11 mouse cellular contexts compared by ENCODE assay signal in the genomic region with DNA sequence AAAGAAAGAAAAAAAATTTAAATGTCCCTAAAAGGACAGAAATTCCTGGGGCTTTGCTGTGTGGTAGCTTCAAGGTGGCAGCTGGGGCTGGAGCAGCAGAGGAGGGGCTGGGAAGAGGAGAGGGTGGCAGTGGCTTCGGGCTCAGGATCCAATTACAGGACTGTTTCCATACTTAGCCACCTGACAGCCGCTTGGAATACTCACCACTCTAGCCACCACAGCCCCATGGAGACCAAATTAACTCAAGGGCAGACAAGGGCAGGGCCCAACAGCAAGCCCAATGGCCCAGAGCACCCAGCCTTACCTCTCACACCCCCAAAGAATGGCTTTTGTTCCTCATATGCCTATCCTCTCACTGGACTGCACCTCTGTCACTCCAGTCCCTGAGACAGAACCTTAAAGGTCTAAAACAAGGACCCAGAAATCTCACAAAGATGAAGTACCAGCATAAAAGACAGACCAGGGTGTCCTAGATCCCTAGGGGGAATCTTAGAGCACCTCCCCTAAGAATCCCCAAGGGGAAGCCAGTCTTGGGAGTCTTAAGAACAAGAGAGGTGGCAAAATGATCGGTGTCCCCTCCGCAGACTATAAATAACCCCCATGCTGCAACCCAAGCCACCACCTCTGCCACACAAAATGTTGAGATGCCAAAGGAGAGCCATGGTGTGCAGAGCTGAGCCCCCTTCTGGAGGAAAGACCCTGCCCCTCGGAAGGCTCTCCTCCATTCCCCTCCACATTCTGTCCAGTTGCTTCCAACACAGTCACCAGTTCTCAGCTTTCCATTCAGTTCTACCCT. TPM values are rescaled to one million over a fixed set of nuclear protein-coding genes. Genes with fewer than 3 reads are reported as not detected.
DNase-seq lines count a peak whose midpoint lies in the region; ATAC-seq and TF ChIP-seq lines count a peak whose summit lies in the region.
"Had no signal": no experiment of that assay in that cellular context is flagged by ENCODE, and none has a peak within 500 bp of the region (broad histone marks: within the 10 kb centered on the region; RNA-seq: fewer than 3 reads in every experiment).

No protein-coding gene starts in this region.

- H3K36me3 ChIP-seq in lung, embryonic 16.5 days (ENCODE audit: control insufficient read depth, insufficient read depth, low read length) = no peaks in the 10 kb centered on the region
- no peaks in the 10 kb centered on the region for H3K36me3 ChIP-seq in heart, postnatal 0 days (replicated peaks; ENCODE audit: control insufficient read depth, insufficient read depth, low read length)
- H3K36me3 ChIP-seq in limb, embryonic 15.5 days = no peaks in the 10 kb centered on the region

- H3K27me3 ChIP-seq in lung, embryonic 16.5 days (ENCODE audit: control insufficient read depth, insufficient read depth, low read depth, low read length) = no peaks in the 10 kb centered on the region
- H3K27me3 ChIP-seq in heart, postnatal 0 days (ENCODE audit: control insufficient read depth, insufficient read depth, low read length) = no peaks in the 10 kb centered on the region
- H3K27me3 ChIP-seq in limb, embryonic 15.5 days = no peaks in the 10 kb centered on the region

- H3K4me2 ChIP-seq in lung, embryonic 16.5 days (ENCODE audit: low read depth, low read length) = no peak overlapping the region
- peak overlapping the region; percentile 70 for H3K4me2 ChIP-seq in heart, postnatal 0 days (ENCODE audit: low read depth, low read length)
- no peak overlapping the region for H3K4me2 ChIP-seq in limb, embryonic 15.5 days

- H3K9ac ChIP-seq in lung, embryonic 16.5 days (ENCODE audit: low read length) = no peak overlapping the region
- peak overlapping the region; percentile 92 for H3K9ac ChIP-seq in heart, postnatal 0 days (replicated peaks; ENCODE audit: low read depth, low read length)
- no peak overlapping the region for H3K9ac ChIP-seq in limb, embryonic 15.5 days

- 62% methylated on average over 5 of the region's 5 CpGs for WGBS in lung, embryonic 16.5 days
- 19% methylated on average over 5 of the region's 5 CpGs for WGBS in heart, postnatal 0 days
- WGBS in limb, embryonic 15.5 days = 54% methylated on average over 5 of the region's 5 CpGs

- no peak for TF ChIP-seq EP300 in heart, postnatal 0 days (IDR thresholded peaks at IDR 0.05; ENCODE audit: low read depth)

- peak; percentile 47; the same call in 1 of the 2 replicates for ATAC-seq in lung, embryonic 16.5 days (ENCODE audit: low read depth)
- ATAC-seq in heart, postnatal 0 days (ENCODE audit: insufficient read depth, low read depth) = peak; percentile 93
- ATAC-seq in limb, embryonic 15.5 days (ENCODE audit: insufficient number of reproducible peaks, low FRiP score, low TSS enrichment, low read depth) = peak; percentile 80

- H3K27ac ChIP-seq in lung, embryonic 16.5 days (ENCODE audit: low read length) = no peak overlapping the region
- peak overlapping the region; percentile 99 for H3K27ac ChIP-seq in heart, postnatal 0 days (ENCODE audit: low read depth)
- 0 out of 2 replicates have a peak overlapping the region, but pooled peaks have one; percentile 33 for H3K27ac ChIP-seq in limb, embryonic 15.5 days

- TF ChIP-seq CTCF in heart, postnatal 0 days (IDR thresholded peaks at IDR 0.05; ENCODE audit: low read depth) = no peak

- H3K4me1 ChIP-seq in lung, embryonic 16.5 days (replicated peaks; ENCODE audit: control insufficient read depth, insufficient read depth, low read length) = no peaks in the 10 kb centered on the region
- peaks cover 3% of the 10 kb centered on the region; the same call in 1 of the 2 replicates for H3K4me1 ChIP-seq in heart, postnatal 0 days (ENCODE audit: control insufficient read depth, insufficient read depth)
- peaks cover 8% of the 10 kb centered on the region; the same call in 1 of the 2 replicates for H3K4me1 ChIP-seq in limb, embryonic 15.5 days

- H3K4me3 ChIP-seq in lung, embryonic 16.5 days (ENCODE audit: low read length) = no peak overlapping the region
- peak overlapping the region; percentile 69 for H3K4me3 ChIP-seq in heart, postnatal 0 days (ENCODE audit: low read depth, low read length)
- peak overlapping the region; percentile 4; the same call in 1 of the 2 replicates for H3K4me3 ChIP-seq in limb, embryonic 15.5 days
- H3K4me3 ChIP-seq: megakaryocyte, embryonic 14.5 days had no signal

- no peak for DNase-seq in lung, postnatal 4 days
- peak; percentile 65 to 73 for DNase-seq in gastrocnemius, adult 8-10 months (ENCODE audit: low spot score in 2 of 2)
- peak; percentile 95 for DNase-seq in heart, postnatal 0 days (ENCODE audit: low spot score)
- DNase-seq in urinary bladder, postnatal 10 days (ENCODE audit: low spot score) = no peak
- no peak for DNase-seq in left cerebral cortex, adult 18-20 months (ENCODE audit: low spot score in 2 of 2)
- DNase-seq in cerebellum, postnatal 36 days = no peak
- DNase-seq: spleen, adult 18-20 months; thymus, adult 2 months had no signal

- no peaks in the 10 kb centered on the region for H3K9me3 ChIP-seq in lung, embryonic 16.5 days (ENCODE audit: control insufficient read depth, low read length)
- no peaks in the 10 kb centered on the region for H3K9me3 ChIP-seq in heart, postnatal 0 days (replicated peaks; ENCODE audit: control insufficient read depth, low read length)
- no peaks in the 10 kb centered on the region for H3K9me3 ChIP-seq in limb, embryonic 15.5 days
- H3K9me3 ChIP-seq: megakaryocyte, embryonic 14.5 days had no signal

RNA-seq across cellular contexts. Expression of a gene that starts 19.7 kb away (rescaled TPM):
- 20.5 and 23.2 TPM in 2 replicates for polyA plus RNA-seq in lung, embryonic 16.5 days (2015; fragmentation: Nextera tagmentation; extraction: Ambion mirVana)
- total RNA-seq in gastrocnemius, adult 8-10 months (2022) = 1,000 to 10,000 TPM; 1,019 to 1,332 (median 1,204) TPM
- total RNA-seq in heart, postnatal 0 days (2014; rRNA removed; ENCODE audit: low replicate concordance) = 910 and 974 TPM in 2 replicates
- 346 and 419 TPM in 2 replicates for polyA plus RNA-seq in heart, postnatal 0 days (2015; fragmentation: Nextera tagmentation; extraction: Ambion mirVana)
- polyA plus RNA-seq in limb, embryonic 15.5 days (2015; fragmentation: Nextera tagmentation; extraction: Ambion mirVana) = 36.8 and 81.2 TPM in 2 replicates
- 1 to 10 TPM; 3.0 to 4.1 TPM for total RNA-seq in left cerebral cortex, adult 18-20 months (2021)

RNA-seq across cellular contexts. Expression of a gene that starts 37.7 kb away (rescaled TPM):
- 13.2 and 15.5 TPM in 2 replicates for polyA plus RNA-seq in lung, embryonic 16.5 days (2015; fragmentation: Nextera tagmentation; extraction: Ambion mirVana)
- total RNA-seq in gastrocnemius, adult 8-10 months (2022) = 1 to 10 TPM; 3.2 to 5.5 (median 3.7) TPM
- total RNA-seq in heart, postnatal 0 days (2014; rRNA removed; ENCODE audit: low replicate concordance) = 2.6 and 6.3 TPM in 2 replicates
- 2.9 and 3.4 TPM in 2 replicates for polyA plus RNA-seq in heart, postnatal 0 days (2015; fragmentation: Nextera tagmentation; extraction: Ambion mirVana)
- polyA plus RNA-seq in limb, embryonic 15.5 days (2015; fragmentation: Nextera tagmentation; extraction: Ambion mirVana) = 20.4 and 20.7 TPM in 2 replicates
- 1 to 10 TPM; 3.5 to 3.6 TPM for total RNA-seq in left cerebral cortex, adult 18-20 months (2021)

Comparison
In these comparisons a context has a peak if more than half of its experiments do, and no peak if none do; other contexts are left out.
1. DNase-seq: peak in gastrocnemius, adult 8-10 months (2 of 2) and heart, postnatal 0 days (single experiment); none in lung, postnatal 4 days (0 of 2), urinary bladder, postnatal 10 days (single experiment), left cerebral cortex, adult 18-20 months (0 of 2) and cerebellum, postnatal 36 days (0 of 2).
2. RNA of a gene that starts 19.7 kb away (total RNA-seq): 1,019 to 1,332 TPM in gastrocnemius, adult 8-10 months and 910 to 974 TPM in heart, postnatal 0 days; 3.0 to 4.1 TPM in left cerebral cortex, adult 18-20 months; every median in the first group is over 100 times any median in the second.
3. Peak in every context shown above with its lines, with median percentiles within 50 percentile points of each other: ATAC-seq.